Mouse (Mus musculus) spleen, postnatal 10 days (tissue): ENCODE data around the gene Tars2.

Experiments used
- DNase-seq, 2 experiments: peaks; one replicate each; pipeline ENCODE4 v3.0.0; 2021 to 2022; ENCODE audit warnings: low spot score in 2 of 2

Gene Tars2

GRCm38 (mm10) chr3:95734092-95734702 is 25.8 kb downstream of the Tars2 start:
- DNase-seq: no peak

DNA sequence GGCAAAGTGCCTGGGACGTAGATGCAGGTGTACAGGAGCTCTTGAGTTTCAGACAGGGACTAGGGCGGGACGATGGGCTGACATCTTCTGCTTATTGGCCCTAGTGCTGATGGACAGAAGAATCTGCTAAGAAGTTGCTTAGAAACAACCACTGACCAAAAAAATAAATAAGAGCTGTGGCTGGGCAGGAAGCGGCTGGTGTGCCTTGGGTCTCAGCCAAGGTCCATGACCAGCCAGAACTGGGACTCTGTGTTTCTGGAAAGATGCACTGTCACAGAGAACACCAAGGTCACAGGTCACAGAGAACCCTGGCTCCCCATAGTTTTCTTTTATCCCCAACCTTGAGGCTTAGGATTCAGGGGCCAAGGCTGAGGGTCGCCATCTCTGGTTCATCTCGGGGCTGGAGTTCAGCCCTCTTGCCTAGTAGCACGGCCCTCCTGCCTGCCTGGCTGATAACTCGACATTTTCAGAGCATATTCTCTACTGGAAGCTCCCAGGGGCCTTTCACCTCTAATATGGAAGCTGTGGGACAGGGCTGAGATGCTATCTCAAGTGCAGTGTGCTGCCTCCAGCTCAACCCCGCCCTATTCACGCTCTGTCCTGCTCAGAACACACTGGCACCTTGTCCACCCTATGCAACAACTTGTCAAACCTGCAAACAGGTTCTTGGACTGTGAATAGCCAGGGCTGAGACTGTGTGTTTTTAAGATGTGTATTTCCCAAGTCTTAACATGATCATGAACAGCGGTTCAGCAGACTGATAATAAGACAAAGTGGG is 27.1 kb downstream of the Tars2 start:
- no peak for DNase-seq

GRCm38 (mm10) chr3:95732297-95732696 is 27.7 kb downstream of the Tars2 start:
- DNase-seq: no peak

- no peak for DNase-seq
These were observed 28.2 kb downstream of the Tars2 start for GRCm38 (mm10) chr3:95731802-95732201.

- no peak for DNase-seq
These were observed 29.6 kb downstream of the Tars2 start for GRCm38 (mm10) chr3:95730431-95730830.

DNA sequence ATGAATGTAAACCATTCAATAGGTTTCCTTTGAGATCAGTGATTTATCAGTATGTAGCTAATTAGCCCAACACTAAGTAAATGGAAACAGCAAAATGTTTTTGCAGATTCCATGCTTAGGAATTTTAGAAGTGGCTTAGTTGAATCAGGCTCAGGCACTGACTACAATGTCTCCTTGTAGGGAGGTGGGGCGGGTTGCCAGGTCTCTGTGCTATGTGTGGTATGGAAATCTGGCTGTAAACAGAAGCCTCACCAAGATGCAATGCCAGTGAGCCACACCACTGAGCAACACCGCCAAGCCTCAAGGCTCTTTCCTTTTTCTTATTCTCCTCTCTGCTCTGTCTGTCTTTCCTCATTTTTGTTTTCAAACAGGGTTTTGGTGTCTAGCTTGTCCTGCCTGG is 31.1 kb downstream of the Tars2 start:
- no peak for DNase-seq

GRCm38 (mm10) chr3:95726696-95727358 is 33.2 kb downstream of the Tars2 start:
- no peak for DNase-seq

DNA sequence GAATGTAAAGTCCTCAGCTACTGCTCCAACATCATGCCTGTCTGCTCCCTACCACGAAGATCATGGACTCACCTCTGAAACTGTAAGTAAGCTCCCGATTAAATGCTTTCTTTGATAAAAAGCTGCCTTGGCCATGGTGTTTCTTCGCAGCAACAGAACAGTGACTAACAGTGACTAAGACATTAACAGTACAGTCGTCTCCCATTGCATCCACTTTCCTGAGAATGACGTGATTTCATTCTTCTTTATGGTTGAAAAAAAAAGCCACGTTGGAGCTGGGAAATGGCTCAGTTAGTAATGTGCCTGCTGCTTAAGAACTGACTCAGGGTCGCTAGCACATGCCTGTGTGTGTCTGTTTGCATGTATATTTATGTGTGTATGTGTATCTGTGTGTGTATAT is 34.1 kb downstream of the Tars2 start:
- no peak for DNase-seq

- no peak for DNase-seq
These were observed 37.6 kb downstream of the Tars2 start for GRCm38 (mm10) chr3:95722386-95722785.

GRCm38 (mm10) chr3:95718153-95718552 is 41.9 kb downstream of the Tars2 start:
- no peak for DNase-seq

DNA sequence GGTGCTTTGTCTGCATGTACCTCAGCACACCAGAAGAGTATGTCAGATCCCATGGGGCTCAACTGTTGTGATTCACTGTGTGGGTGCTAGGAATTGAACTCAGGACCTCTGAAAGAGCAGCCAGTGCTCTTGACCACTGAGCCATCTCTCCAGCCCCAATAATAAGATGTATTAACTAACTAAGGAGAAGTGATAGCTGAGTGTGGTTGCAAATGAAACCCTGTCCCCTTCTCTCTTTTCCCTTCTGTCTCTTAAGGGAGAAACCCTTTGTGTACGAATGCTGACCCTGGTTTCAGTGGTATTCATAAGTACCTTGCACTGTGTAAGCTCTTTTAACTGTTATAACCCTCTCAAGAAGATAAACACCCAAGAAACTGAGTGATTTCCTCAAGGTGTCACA is 43.9 kb downstream of the Tars2 start:
- DNase-seq: no peak

DNA sequence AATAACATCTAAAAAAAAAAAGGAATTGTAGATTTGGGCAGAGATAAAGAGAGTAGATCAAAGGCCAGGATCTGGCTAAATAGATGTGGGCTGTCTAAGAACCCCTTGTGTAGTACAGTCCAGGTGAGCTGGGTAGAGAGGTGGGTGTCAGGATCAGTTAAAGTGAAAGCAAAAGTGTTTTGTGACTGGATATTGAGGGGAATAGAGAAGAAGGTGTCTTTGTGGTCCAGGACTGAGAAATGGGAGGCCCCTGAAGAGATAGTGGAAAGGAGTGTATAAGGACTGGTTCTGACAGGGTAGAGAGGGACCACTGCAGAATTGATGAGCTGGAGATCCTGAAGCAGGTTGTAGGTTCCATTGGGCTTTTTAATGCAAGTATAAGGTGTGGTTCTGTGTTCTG is 50.0 kb downstream of the Tars2 start:
- DNase-seq: no peak

- no peak for DNase-seq
These were observed 51.0 kb downstream of the Tars2 start for GRCm38 (mm10) chr3:95709044-95709443.

DNA sequence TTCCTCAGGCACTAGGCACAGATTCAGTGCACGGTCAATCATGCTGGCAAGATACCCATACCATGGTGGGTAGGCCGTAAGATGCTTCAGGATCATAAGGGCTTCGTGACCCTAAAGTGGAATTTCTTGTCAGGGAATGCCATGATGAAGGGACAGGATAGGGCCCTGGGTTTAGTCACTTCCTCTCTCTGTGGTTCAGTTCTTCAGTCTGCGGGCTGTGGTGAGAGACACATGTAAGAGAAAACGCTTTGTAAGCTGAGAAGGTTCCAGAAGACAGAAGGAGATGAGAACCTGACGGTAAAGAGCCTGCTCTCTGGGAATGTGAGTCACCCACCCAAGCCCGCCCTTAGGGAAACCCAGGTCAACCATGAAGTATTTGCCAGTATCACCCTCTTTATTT is 52.5 kb downstream of the Tars2 start:
- no peak for DNase-seq

DNA sequence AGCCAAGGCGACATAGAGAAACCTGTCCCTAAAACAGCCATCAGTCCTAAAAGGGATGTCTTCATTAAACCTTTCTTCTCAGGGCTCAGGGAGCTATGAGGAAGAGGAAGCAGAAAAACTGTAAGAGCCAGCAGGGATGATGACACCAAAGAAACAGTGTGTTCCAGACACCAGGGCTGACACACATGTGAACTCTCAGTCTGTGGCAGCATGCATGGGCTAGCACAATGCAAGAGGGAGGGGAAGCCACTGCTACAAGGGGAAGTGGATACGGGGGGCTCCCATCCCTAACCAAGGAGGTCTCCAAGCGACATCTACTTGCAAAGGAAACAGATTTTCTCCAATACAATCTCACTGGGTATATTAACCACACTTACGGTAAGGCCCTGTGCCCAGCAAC is 53.7 kb downstream of the Tars2 start:
- no peak for DNase-seq

DNA sequence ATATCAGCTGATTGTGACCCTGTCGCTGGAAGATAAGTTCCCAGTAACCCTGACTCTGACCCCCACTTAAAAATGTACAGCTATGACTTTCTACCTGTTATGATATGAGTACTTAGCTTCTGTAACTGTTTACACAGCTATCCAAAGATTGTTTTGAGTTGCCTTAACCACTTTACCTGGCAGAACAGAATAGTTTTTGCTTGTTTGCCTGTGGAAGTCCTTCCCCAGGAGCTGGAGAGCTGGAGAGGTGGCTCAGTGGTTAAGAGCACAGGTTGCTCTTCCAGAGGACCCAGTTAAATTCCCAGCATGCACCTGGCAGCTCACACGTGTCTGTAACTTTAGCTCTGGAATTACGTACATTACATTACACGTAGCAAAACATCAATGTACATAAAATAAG is 55.4 kb downstream of the Tars2 start:
- no peak for DNase-seq

DNA sequence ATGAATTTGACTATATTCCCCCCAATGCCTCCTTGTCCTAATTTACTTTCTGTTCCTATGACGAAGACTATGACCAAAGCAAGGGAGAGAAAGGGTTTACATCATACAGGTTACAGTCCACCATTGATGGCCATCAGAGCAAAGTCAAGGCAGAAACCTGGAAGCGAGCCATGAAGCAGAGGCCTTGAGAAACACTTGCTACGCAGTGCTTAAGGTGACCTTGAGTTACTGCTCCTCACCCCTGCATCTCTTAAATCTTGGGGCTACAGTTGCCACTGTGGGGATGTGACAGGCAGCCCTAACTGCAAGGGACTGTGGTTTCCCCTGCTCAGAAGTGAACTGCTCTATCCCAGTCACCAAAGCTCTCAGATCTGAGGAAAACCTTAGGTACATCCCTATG is 56.7 kb downstream of the Tars2 start:
- DNase-seq: no peak

- DNase-seq: no peak
These were observed 58.0 kb downstream of the Tars2 start for GRCm38 (mm10) chr3:95701877-95702540.

- no peak for DNase-seq
These were observed 58.9 kb downstream of the Tars2 start for GRCm38 (mm10) chr3:95701085-95701484.

GRCm38 (mm10) chr3:95700233-95700681 is 59.7 kb downstream of the Tars2 start:
- DNase-seq: no peak

- DNase-seq: no peak
These were observed 61.7 kb downstream of the Tars2 start for GRCm38 (mm10) chr3:95698286-95698685.

DNA sequence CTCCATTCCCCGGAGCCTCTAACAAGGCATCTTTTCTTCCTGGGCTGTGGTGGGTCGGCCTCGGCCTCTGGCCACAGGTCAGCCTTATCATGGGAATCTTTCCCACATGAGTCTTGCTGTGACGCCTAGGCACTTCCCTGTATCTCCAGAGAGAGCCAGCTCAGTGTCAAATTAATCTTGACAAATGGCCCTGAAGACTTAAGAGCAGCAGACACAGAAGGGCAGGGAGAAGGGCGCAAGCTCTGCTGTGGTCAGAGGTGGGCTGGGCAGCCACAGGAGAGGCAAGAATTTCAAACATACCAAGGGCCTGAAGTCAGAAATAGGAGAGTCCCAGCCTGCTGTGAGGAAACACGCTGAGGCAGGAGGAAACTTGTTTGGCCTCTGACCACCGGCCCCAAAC is 63.6 kb downstream of the Tars2 start:
- DNase-seq: no peak
